Mouse (Mus musculus) midbrain, embryonic 11.5 days (tissue): ENCODE results near the gene Scyl1. TPM values are rescaled to one million over a fixed set of nuclear protein-coding genes. Genes with fewer than 3 reads are reported as not detected.

Source experiments
- ATAC-seq: fragments of 200-750 bp; cut with Nextera tagmentation; 2 replicates; pipeline ENCODE4 v1.8.0; 2017; ENCODE audit warnings: moderate TSS enrichment, moderate library complexity; ENCODE audit not compliant: low FRiP score
- DNase-seq: peaks from one replicate; pipeline ENCODE4 v3.0.0; 2015; ENCODE audit warnings: low spot score; ENCODE audit errors: missing footprints
- H3K27ac ChIP-seq: fragments of 300-500 bp; sonication (generic); 2 replicates; pipeline ENCODE4 v1.5.1; 2014; ENCODE audit warnings: low read depth, low read length
- H3K27me3 ChIP-seq: fragments of 300-500 bp; sonication (generic); 2 replicates; pipeline ENCODE4 v1.6.1; 2014; ENCODE audit warnings: mild to moderate bottlenecking, low read length, moderate library complexity, mixed read lengths; ENCODE audit not compliant: control insufficient read depth, insufficient read depth
- H3K36me3 ChIP-seq: fragments of 300-500 bp; sonication (generic); 2 replicates; pipeline ENCODE4 v1.6.1; 2014; ENCODE audit warnings: mild to moderate bottlenecking, low read length, moderate library complexity, mixed read lengths; ENCODE audit not compliant: control insufficient read depth, insufficient read depth
- H3K4me1 ChIP-seq: fragments of 300-500 bp; sonication (generic); 2 replicates; pipeline ENCODE4 v1.6.1; 2014; ENCODE audit warnings: low read length; ENCODE audit not compliant: control insufficient read depth, insufficient read depth
- H3K4me2 ChIP-seq: fragments of 300-500 bp; sonication (generic); 2 replicates; pipeline ENCODE4 v1.6.1; 2014; ENCODE audit warnings: mild to moderate bottlenecking, moderate library complexity
- H3K4me3 ChIP-seq: fragments of 300-500 bp; sonication (generic); 2 replicates; pipeline ENCODE4 v1.5.1; 2014; ENCODE audit warnings: low read depth, low read length
- H3K9ac ChIP-seq: fragments of 300-500 bp; sonication (generic); 2 replicates; pipeline ENCODE4 v1.6.1; 2014; ENCODE audit warnings: low read length
- H3K9me3 ChIP-seq: fragments of 300-500 bp; sonication (generic); 2 replicates; pipeline ENCODE4 v1.6.1; 2016; ENCODE audit warnings: low read length; ENCODE audit not compliant: control insufficient read depth
- WGBS: fragments of 180-500 bp; shearing (Covaris S2); extraction: QIAGEN DNeasy Blood & Tissue Kit; methylation state at CpG from one replicate; pipeline ENCODE4 v1.1.7; 2014; 5-methylcytosine and 5-hydroxymethylcytosine counted together
- polyA plus RNA-seq: library from polyadenylated mRNA; unstranded; fragments of >200 nt; fragmentation: Nextera tagmentation; extraction: Ambion mirVana; gene quantifications from 2 replicates; pipeline ENCODE4 v1.2.1, GENCODE M21; 2014

The Scyl1 gene
- polyA plus RNA-seq, 1 experiment from 2014 or later, result 58.6 TPM

- Histone ChIP-seq H3K27me3 (no peaks in the 10 kb centered on the region), H3K27ac (peak overlapping the region; percentile 95), H3K4me3 (peak overlapping the region; percentile 24; the same call in 1 of the 2 replicates), H3K36me3 (no peaks in the 10 kb centered on the region), H3K9me3 (no peaks in the 10 kb centered on the region), H3K4me1 (peaks cover 28% of the 10 kb centered on the region), H3K4me2 (peak overlapping the region; percentile 51; the same call in 1 of the 2 replicates), H3K9ac (peak overlapping the region; percentile 77)
- peak; percentile 89 for DNase-seq
- 43% methylated on average over 8 of the region's 8 CpGs for WGBS
- ATAC-seq, result no peak
Measured at GRCm38 (mm10) chr19:5804371-5804899, 33.2 kb upstream of the Scyl1 start.

- Histone ChIP-seq H3K4me3 (peak overlapping the region; percentile 24), H3K9ac (peak overlapping the region; percentile 77), H3K4me2 (peak overlapping the region; percentile 51), H3K27ac (peak overlapping the region; percentile 95), H3K9me3 (no peaks in the 10 kb centered on the region), H3K27me3 (no peaks in the 10 kb centered on the region), H3K4me1 (peaks cover 28% of the 10 kb centered on the region), H3K36me3 (no peaks in the 10 kb centered on the region)
- DNase-seq (no peak), ATAC-seq (peak; percentile 17; the same call in 1 of the 2 replicates)
- under 1% methylated on average over 16 of the region's 16 CpGs for WGBS
Measured at GRCm38 (mm10) chr19:5803881-5804279, 32.7 kb upstream of the Scyl1 start.

GRCm38 (mm10) chr19:5803041-5803880, 32.0 kb upstream of the Scyl1 start:
- Histone ChIP-seq H3K4me1 (peaks cover 28% of the 10 kb centered on the region), H3K4me3 (peak overlapping the region; percentile 99), H3K27ac (peak overlapping the region; percentile 95), H3K27me3 (no peaks in the 10 kb centered on the region), H3K9ac (peak overlapping the region; percentile 98), H3K9me3 (no peaks in the 10 kb centered on the region), H3K4me2 (peak overlapping the region; percentile 85), H3K36me3 (peaks cover 2% of the 10 kb centered on the region; the same call in 1 of the 2 replicates)
- DNase-seq (peak; percentile 100), ATAC-seq (peak; percentile 97)
- under 1% methylated on average over 67 of the region's 67 CpGs for WGBS

- under 1% methylated on average over 4 of the region's 4 CpGs for WGBS
- peak overlapping the region; percentile 98 for H3K9ac ChIP-seq
- H3K27me3 ChIP-seq, result no peaks in the 10 kb centered on the region
Measured at GRCm38 (mm10) chr19:5802787-5803040, 31.5 kb upstream of the Scyl1 start.

GRCm38 (mm10) chr19:5802011-5802786, 31.0 kb upstream of the Scyl1 start:
- WGBS, result under 1% methylated on average over 25 of the region's 25 CpGs
- H3K27me3 ChIP-seq, result no peaks in the 10 kb centered on the region
- H3K27ac ChIP-seq, result peak overlapping the region; percentile 95
- no peaks in the 10 kb centered on the region for H3K9me3 ChIP-seq
- peak overlapping the region; percentile 99 for H3K4me3 ChIP-seq
- peaks cover 9% of the 10 kb centered on the region for H3K36me3 ChIP-seq
- ATAC-seq, result no peak
- H3K9ac ChIP-seq, result peak overlapping the region; percentile 98
- peaks cover 37% of the 10 kb centered on the region for H3K4me1 ChIP-seq
- DNase-seq, result peak; percentile 100
- H3K4me2 ChIP-seq, result peak overlapping the region; percentile 85

More at GRCm38 (mm10) chr19:5802787-5803040, 31.5 kb upstream of the Scyl1 start:
- DNase-seq (no peak), ATAC-seq (no peak)
- peak overlapping the region; percentile 99 for H3K4me3 ChIP-seq
- no peaks in the 10 kb centered on the region for H3K9me3 ChIP-seq
- H3K36me3 ChIP-seq, result peaks cover 5% of the 10 kb centered on the region
- peak overlapping the region; percentile 95 for H3K27ac ChIP-seq
- H3K4me2 ChIP-seq, result peak overlapping the region; percentile 85
- peaks cover 32% of the 10 kb centered on the region for H3K4me1 ChIP-seq

GRCm38 (mm10) chr19:5801432-5801964, 30.3 kb upstream of the Scyl1 start:
- peak; percentile 92 for DNase-seq
- Histone ChIP-seq H3K4me3 (peak overlapping the region; percentile 99), H3K4me2 (peak overlapping the region; percentile 83), H3K27me3 (no peaks in the 10 kb centered on the region), H3K27ac (peak overlapping the region; percentile 95; the same call in 1 of the 2 replicates), H3K9ac (peak overlapping the region; percentile 98), H3K36me3 (peaks cover 11% of the 10 kb centered on the region), H3K9me3 (no peaks in the 10 kb centered on the region), H3K4me1 (peaks cover 37% of the 10 kb centered on the region)
- WGBS, result 9% methylated on average over 3 of the region's 3 CpGs
- no peak for ATAC-seq

GRCm38 (mm10) chr19:5800632-5801431, 29.6 kb upstream of the Scyl1 start:
- no peak for ATAC-seq
- peak overlapping the region; percentile 99 for H3K4me3 ChIP-seq
- no peaks in the 10 kb centered on the region for H3K27me3 ChIP-seq
- peak overlapping the region; percentile 83 for H3K4me2 ChIP-seq
- peaks cover 36% of the 10 kb centered on the region for H3K4me1 ChIP-seq
- DNase-seq, result peak; percentile 97
- peak overlapping the region; percentile 95; the same call in 1 of the 2 replicates for H3K27ac ChIP-seq
- H3K36me3 ChIP-seq, result peaks cover 18% of the 10 kb centered on the region
- no peaks in the 10 kb centered on the region for H3K9me3 ChIP-seq
- H3K9ac ChIP-seq, result peak overlapping the region; percentile 98
- WGBS, result under 1% methylated on average over 19 of the region's 19 CpGs

- H3K9ac ChIP-seq, result peak overlapping the region; percentile 98
- H3K4me3 ChIP-seq, result peak overlapping the region; percentile 99
- ATAC-seq, result no peak
- 0 out of 2 replicates have a peak overlapping the region, but pooled peaks have one; percentile 95 for H3K27ac ChIP-seq
- peaks cover 18% of the 10 kb centered on the region for H3K36me3 ChIP-seq
- peak overlapping the region; percentile 83 for H3K4me2 ChIP-seq
- DNase-seq, result peak; percentile 95
- no peaks in the 10 kb centered on the region for H3K9me3 ChIP-seq
- peaks cover 35% of the 10 kb centered on the region for H3K4me1 ChIP-seq
- 0% methylated on average over 2 of the region's 2 CpGs for WGBS
- H3K27me3 ChIP-seq, result no peaks in the 10 kb centered on the region
Measured at GRCm38 (mm10) chr19:5800350-5800631, 29.1 kb upstream of the Scyl1 start.
